Mouse (Mus musculus): Measurements from ENCODE around the gene Gmcl1. TPM values are rescaled to one million over a fixed set of nuclear protein-coding genes. Genes with fewer than 3 reads are reported as not detected.
A peak's percentile ranks its signal among the peaks of the same experiment; 100 is the strongest.

Gmcl1 gene
- total and polyA plus RNA-seq, 3 experiments, result 15.9 to 67.0 (median 21.5) TPM

DNA sequence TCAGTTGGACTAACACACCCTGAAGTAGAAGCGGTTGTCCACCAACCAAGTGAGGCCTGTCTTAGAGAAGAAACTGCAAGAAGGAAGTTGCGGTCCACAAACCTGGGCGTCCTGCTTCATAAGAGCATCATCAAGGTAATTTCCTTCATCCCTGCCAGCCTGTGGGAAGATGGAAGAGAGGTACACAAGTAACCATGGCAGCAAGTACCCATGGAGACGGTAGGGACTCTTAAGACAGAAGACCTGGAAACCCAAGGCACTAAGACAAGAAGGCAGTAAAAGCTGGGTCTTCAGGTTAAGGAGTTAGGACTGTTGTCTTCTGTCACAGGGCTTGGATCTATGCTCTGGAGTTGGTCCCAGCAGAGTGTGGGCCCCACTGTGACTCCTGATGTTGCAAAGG, 17.8 kb upstream of the Gmcl1 start:
- Histone ChIP-seq H3K79me2 (ENCODE audit: control insufficient read depth, insufficient read depth, low read length, poor library complexity) (no peaks in the 10 kb centered on the region), H3K27ac (ENCODE audit: control insufficient read depth, low read depth, low read length) (no peak overlapping the region), H3K9me3 (replicated peaks; ENCODE audit: insufficient read depth, low read length) (no peaks in the 10 kb centered on the region), H3K4me1 (ENCODE audit: control insufficient read depth in 1 of 2, insufficient read depth in 2 of 2, low read length in 2 of 2) (peaks cover 0 to 14% of the 10 kb centered on the region in 2 experiments; a peak in 2 of 4 replicates), H3K4me3 (ENCODE audit: control insufficient read depth in 1 of 2, insufficient read depth in 1 of 2, low read depth in 2 of 2, low read length in 2 of 2) (no peak overlapping the region), H3K36me3 (ENCODE audit: control insufficient read depth in 1 of 2, insufficient read depth in 2 of 2, low read length in 2 of 2) (peaks cover 3 to 7% of the 10 kb centered on the region in 2 experiments; a peak in 3 of 4 replicates), H3K27me3 (ENCODE audit: control insufficient read depth in 1 of 2, insufficient read depth in 2 of 2, low read length in 2 of 2) (no peaks in the 10 kb centered on the region), H3K9ac (ENCODE audit: control insufficient read depth, low read depth, low read length, poor library complexity, severe bottlenecking) (no peak overlapping the region)
- DNase-seq (ENCODE audit: low read depth, low spot score), result no peak
- TF ChIP-seq MYB (IDR thresholded peaks at IDR 0.05; ENCODE audit: low read depth, low read length), result no peak
- no peak for TF ChIP-seq NELFE (IDR thresholded peaks at IDR 0.05; ENCODE audit: low read depth, low read length)
- TF ChIP-seq POLR2AphosphoS2 (IDR thresholded peaks at IDR 0.05; ENCODE audit: low read length), result no peak
- no peak for TF ChIP-seq HCFC1 (IDR thresholded peaks at IDR 0.05; ENCODE audit: low read depth, low read length)
- TF ChIP-seq ETS1 (IDR thresholded peaks at IDR 0.05; ENCODE audit: low read depth, low read length), result no peak
- no peak for TF ChIP-seq ZKSCAN1 (IDR thresholded peaks at IDR 0.05; ENCODE audit: low read depth, low read length)
- TF ChIP-seq MAZ (IDR thresholded peaks at IDR 0.05; ENCODE audit: low read depth, low read length), result no peak
- no peak for TF ChIP-seq TAL1 (IDR thresholded peaks at IDR 0.05; ENCODE audit: low read length)
- TF ChIP-seq EP300 (IDR thresholded peaks at IDR 0.05; ENCODE audit: low read depth in 1 of 2, low read length in 2 of 2), result no peak
- no peak for TF ChIP-seq MYC (IDR thresholded peaks at IDR 0.05; ENCODE audit: low read depth, low read length)
- TF ChIP-seq BHLHE40 (IDR thresholded peaks at IDR 0.05; ENCODE audit: borderline replicate concordance, low read depth, low read length), result no peak
- TF ChIP-seq MAX (IDR thresholded peaks at IDR 0.05; ENCODE audit: low read length), result no peak
- TF ChIP-seq RAD21 (IDR thresholded peaks at IDR 0.05; ENCODE audit: low read depth, low read length), result no peak

DNA sequence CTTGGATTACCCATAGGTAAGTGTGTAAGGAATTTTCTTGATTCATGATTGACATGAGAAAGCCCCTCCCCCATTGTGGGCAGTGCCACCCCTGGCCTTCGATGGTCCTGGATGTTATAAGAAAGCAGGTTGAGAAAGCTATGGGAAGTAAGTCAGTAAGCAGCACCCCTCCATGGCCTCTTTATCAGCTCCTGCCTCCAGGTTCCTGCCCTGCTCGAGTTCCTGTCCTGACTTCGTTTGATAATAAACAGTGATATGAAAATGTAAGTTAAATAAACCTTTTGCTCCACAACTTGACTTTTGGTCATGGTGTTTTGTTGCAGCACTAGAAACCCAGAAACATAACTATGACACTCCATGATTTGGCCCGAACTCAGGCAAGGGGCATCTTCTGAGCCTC, 16.6 kb upstream of the Gmcl1 start:
- Histone ChIP-seq H3K4me3 (ENCODE audit: control insufficient read depth in 1 of 2, insufficient read depth in 1 of 2, low read depth in 2 of 2, low read length in 2 of 2) (no peak overlapping the region), H3K27me3 (ENCODE audit: control insufficient read depth in 1 of 2, insufficient read depth in 2 of 2, low read length in 2 of 2) (no peaks in the 10 kb centered on the region), H3K9me3 (replicated peaks; ENCODE audit: insufficient read depth, low read length) (no peaks in the 10 kb centered on the region), H3K36me3 (ENCODE audit: control insufficient read depth in 1 of 2, insufficient read depth in 2 of 2, low read length in 2 of 2) (peaks cover 0 to 7% of the 10 kb centered on the region in 2 experiments; a peak in 3 of 4 replicates), H3K9ac (ENCODE audit: control insufficient read depth, low read depth, low read length, poor library complexity, severe bottlenecking) (no peak overlapping the region), H3K27ac (ENCODE audit: control insufficient read depth, low read depth, low read length) (peak overlapping the region; percentile 11; the same call in 1 of the 2 replicates), H3K4me1 (ENCODE audit: control insufficient read depth in 1 of 2, insufficient read depth in 2 of 2, low read length in 2 of 2) (peaks cover 0 to 14% of the 10 kb centered on the region in 2 experiments; a peak in 2 of 4 replicates), H3K79me2 (ENCODE audit: control insufficient read depth, insufficient read depth, low read length, poor library complexity) (no peaks in the 10 kb centered on the region)
- peak; percentile 50 for DNase-seq (ENCODE audit: low read depth, low spot score)
- TF ChIP-seq MYB (IDR thresholded peaks at IDR 0.05; ENCODE audit: low read depth, low read length), result no peak
- peak; percentile 74 for TF ChIP-seq TCF12 (IDR thresholded peaks at IDR 0.05; ENCODE audit: low read depth, low read length)
- peak; percentile 70 to 75 for TF ChIP-seq EP300 (IDR thresholded peaks at IDR 0.05; ENCODE audit: low read depth in 1 of 2, low read length in 2 of 2)
- peak; percentile 59 for TF ChIP-seq TAL1 (IDR thresholded peaks at IDR 0.05; ENCODE audit: low read length)
- peak; percentile 85 for TF ChIP-seq GATA1 (IDR thresholded peaks at IDR 0.05; ENCODE audit: low read depth, low read length)
- TF ChIP-seq RCOR1 (IDR thresholded peaks at IDR 0.05; ENCODE audit: low read depth, low read length), result 0 out of 2 replicates have a peak, but pooled peaks have one; percentile 23

Measured in MEL (cell line).